Mouse (Mus musculus) spleen, postnatal 10 days (tissue): Measurements from ENCODE around the gene Sgsm3.
A peak's percentile ranks its signal among the peaks of the same experiment; 100 is the strongest.

Experiments
- DNase-seq, 2 experiments: peaks; one replicate each; pipeline ENCODE4 v3.0.0; 2021 to 2022; ENCODE audit warnings: low spot score in 2 of 2

Sgsm3 gene

DNA sequence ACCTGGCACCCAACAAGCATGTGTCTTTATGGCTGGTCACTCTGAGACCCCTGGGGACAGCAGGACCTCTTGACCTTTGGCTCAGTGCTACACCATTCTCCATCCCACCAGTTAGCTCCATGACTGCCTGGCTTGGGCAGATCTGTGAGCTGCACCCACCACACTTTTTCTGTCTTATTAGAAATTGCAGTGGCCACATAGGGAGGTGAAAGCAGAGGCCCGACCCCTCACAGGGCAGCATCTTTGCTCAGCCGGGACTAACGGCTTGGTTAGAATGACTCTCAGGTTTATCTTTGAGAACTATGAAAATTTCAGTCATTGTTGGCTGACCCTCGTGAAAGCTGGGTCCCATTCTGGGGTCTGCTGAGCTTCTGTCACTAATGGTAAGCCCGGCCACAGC lies 49.3 kb downstream of the Sgsm3 start:
- no peak for DNase-seq

DNA sequence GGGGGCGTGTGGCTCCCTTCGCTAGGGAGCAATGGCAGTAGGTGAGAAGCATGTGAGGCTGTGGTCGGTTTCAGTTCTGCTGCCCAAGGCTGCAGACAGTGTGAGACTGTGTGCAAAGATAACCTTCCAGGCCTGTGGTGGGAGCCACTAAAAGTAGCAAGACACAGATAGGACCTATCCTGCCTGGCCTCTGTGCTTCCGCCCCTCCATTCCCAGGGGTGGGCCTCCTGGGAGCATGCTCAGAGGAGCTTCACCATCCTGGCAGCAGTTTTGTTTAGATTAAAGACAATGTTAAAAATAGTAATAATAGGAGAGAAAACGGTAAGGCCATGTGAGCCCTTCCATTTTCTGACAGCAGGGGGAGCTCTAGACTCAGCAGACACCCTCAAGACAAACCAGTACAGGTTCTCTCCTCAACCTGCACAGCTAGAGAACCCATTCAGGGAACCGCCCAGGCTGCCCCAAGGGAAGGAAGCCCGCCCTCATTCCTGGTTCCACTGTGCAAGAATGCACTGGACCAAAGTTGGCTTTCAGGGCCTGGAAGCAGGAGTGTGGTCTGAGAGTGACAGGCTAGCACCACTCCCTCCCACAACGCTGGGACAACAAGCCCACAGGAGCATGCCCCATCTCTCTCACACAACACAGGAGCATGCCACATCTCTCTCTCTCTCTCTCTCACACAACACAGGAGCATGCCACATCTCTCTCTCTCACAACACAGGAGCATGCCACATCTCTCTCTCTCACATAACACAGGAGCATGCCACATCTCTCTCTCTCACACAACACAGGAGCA lies 50.0 kb downstream of the Sgsm3 start:
- peak; percentile 79 to 88 for DNase-seq

DNA sequence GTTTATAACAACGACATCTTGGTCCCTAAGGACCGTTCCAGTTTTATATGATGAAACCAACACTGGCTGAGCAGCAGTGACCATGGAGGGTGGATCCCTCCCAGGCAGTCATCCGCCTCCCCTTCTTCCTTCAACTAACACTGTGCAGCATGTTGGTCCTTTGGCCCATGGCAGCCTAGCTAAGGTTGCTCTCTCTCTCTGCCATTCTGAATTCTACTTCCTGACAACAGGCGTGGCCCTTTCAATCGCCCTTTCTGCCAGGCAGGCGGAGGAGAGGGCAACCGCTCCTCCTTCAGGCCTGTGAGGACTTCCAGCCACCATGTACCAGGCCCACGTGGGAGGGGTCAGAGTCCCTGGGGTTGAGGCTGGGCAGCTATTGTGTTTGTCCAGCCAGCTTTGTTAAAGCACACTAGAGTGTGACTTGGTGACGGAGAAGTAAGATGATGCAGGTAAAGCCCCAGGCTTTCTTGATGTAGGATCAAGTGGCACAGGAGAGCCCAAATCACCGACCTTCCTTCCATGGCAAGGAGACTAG lies 53.4 kb downstream of the Sgsm3 start:
- DNase-seq: no peak

DNA sequence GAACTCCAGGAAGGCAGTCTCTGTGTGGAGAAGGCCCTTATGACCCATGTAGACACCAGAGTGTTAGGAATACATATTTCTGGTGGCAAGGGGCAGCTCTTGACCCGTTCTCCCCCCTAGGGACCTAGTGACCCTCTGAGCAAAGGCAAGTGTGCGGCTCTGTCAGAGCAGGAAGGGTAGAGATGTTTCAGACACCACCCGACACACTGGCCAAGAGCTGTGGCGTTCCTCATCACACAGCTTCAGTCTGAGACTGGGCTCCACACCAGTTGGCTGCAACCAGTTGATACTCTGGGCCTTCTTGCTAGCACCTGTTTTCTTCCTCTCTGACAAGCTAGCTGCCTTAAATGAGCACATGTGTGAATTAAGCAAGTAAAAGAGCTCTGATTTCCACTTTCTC lies 54.0 kb downstream of the Sgsm3 start:
- no peak for DNase-seq

DNA sequence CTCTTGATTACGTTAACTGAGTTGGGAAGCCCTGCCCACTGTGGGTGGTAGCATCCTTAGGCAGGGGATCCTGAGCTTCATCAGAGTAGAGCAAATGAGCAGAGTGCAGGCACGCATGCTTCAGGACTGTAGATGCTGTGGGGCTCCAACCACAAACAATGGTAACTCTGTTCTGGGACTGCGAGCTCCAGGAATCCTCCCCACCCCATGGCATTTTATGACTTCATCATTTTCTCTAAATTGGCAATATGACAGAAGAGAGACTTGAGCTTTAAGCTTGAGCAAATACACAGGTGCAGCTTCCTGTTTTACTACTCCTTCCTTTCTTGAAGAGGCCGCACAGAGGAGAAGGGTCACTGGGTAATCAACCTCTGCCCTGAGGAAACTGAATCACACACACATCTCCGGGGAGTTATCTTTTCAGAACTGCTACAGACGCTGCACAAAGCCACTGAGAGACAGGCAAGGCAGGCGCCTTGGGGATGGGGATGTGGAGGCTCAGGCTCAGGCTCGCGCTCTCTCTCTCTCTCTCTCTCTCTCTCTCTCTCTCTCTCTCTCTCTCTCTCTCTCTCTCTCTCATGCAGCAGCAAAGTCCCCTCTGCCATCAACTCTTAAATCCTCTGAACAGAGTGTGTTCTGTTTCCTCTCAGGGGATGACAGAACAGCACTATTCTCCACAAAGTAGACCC lies 55.5 kb downstream of the Sgsm3 start:
- DNase-seq: no peak

DNA sequence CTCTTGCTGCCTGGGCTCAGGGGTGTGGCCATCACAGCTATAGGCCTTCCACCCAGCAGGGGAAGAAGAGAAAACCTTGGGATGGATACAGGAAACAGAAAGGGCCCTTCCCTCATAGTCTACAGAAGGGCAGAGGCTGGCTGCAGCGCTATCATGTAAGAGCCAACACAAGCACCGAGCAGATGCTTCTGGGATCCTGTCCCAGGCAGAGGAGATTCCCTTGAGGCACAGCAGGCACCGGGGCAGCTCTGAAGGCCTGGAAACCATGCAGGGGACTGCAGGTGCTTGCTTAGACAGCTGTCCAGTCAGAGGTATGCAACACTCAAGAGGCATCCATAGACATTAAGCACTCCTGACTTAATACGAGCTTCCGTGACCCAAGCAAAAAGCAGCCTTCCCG lies 56.6 kb downstream of the Sgsm3 start:
- DNase-seq: no peak

DNA sequence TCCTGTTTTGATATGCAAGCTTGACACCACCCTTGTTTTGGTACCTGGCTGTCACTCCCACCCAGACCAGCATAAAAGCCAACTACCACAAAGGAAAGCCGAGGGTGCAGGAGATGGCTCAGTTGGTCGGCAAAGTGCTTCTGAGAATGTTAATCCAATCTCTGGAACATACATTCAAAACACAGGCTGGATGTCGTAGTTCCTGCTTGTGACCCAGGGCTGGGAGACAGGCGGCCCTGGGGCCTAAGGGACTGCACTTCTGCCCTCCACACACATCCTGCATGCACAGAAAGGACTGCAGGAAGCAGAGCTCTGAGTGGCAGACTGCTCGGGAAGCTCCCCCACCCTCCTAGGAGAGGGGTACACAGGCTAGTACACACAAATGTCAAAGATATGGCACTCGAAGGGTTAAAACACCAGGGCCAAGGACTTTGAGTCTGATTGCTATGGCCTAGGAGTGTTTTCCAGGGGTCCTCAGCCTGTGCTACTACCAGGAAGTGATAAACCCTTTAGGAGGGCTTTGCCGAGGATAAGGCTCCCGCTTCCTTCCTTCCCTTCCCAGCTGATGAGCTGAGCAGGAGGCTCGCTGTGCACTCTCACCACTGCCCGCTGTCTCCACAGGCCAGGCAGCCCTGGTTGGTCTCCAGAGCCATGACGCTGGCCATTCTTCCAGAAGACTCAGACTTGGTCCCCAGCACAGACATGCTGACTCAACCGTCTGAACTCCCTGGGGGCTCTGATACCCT lies 58.0 kb downstream of the Sgsm3 start:
- no peak for DNase-seq

DNA sequence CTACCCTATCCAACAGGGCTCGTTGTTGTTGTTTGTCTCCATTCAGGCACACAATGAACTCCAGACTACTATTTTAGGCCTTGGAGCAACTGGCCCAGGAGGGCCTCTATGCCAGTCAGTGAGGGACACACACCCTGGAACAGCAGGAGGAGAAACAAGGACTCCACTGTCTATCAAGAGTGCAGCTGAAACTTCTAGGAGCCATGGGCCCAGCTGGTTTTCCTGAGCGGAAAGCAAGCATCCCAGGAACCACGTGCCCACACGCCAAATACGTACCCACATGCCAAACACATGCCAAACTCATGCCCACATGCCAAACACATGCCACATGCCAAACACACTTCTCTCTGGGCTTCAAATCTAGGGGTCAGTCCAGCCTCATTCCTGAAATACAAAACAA lies 60.9 kb downstream of the Sgsm3 start:
- DNase-seq: no peak

DNA sequence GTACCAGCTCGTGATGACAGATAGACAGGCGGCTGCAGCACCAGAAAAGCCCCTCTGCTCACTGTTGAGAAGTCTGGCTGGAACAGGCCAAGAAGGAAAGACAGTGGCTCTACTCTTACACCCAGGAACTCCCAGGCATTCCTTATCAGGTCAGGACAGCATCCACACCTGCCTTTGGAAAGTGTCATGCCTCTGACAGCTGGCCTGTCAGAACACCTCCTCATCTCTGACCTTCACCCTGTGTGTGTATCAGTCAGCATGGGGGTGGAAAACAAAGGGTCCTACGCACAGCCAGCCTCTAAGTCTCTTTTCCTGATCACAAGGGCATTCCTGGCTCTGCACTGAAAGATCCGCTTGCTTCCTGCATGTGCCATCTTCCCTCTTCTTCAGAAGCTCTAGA lies 64.2 kb downstream of the Sgsm3 start:
- no peak for DNase-seq

DNA sequence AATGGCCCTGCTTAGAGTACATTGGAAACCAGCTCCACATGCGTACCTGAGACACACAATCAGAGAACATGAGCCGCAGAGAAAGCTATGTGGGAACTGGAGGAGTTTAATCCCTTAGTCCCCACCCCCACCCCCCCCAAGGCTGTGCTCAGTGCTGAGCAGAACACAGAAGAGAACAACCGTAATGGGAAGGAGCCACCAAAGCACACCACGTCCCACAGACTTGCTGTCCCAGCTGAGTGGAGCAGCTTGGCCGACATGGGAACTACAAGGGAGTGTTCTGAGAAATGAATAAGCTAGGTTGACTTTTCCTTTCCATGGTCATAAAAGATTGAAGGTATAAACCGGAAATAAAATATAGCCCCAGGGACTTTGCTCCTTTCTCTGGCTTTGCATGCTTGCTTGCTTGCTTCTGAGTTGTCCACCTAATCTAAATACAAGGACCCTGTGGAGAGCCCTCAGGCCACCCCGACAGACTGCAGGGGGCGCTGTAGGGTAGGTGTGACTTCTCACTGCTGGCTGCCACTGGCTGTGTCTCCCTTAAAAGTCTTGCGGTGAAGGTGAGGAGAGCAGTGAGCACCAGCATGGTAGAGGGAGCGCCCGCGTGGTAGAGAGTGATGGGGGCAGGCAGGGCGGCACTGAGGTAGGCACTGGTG lies 64.8 kb downstream of the Sgsm3 start:
- peak in 1 of 2 experiments; percentile 74 for DNase-seq

DNA sequence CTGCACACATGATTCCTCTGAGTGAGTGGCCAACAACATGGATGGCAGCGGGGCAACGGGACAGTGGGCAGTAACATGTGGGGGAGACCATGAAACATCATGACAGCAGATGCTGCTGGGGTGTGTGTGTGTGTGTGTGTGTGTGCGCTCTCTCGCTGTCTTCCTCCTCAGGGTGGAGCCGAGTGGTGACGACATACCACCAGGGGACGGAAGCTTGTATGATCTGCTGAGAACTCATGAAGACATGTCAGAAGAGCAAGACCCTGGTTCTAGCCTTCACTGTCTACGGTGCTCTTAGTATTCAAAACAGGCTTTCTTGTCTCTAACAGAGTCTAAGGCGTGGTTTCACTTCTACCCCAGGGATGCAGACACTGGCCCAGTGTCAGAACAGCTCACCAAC lies 66.9 kb downstream of the Sgsm3 start:
- peak in 1 of 2 experiments; percentile 71 for DNase-seq

DNA sequence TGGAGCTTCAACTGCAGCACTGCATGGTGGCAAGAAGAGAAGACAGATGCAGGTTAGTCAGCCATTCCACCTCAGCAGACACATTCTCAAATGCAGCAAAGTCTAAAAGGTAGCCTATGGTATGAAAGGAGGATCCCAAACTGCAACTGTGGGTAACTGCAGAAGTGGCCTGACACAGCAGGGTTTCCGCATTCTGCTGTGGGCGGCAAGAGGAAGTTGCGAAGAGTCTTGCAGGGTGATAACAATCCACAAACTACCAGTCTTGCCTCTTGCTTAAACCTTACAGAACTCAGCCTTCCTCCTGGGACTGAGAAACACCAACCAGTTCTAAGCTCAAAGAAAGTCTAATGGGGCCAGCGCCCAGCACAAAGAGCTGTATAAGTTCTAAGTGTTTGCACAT lies 67.8 kb downstream of the Sgsm3 start:
- DNase-seq: peak in 1 of 2 experiments; percentile 62

DNA sequence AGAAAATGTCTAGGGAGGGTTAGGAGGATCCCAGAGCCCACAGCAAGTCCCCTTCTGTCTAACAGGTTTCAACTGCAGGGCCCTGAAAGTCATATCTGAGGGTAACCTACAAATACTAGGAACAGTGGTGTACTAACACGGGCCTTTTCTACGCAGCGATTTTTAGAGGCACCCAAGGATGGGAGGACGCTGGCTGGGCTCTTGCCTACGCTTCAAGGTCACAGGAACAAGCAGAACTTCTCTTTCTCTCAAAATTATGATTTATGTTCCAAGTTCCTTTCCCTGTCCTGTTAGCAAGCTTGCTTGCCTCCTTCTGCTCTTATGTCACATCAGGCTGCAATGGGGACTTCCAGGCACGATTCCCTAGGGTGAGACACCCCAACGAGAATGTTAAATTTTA lies 68.5 kb downstream of the Sgsm3 start:
- no peak for DNase-seq

DNA sequence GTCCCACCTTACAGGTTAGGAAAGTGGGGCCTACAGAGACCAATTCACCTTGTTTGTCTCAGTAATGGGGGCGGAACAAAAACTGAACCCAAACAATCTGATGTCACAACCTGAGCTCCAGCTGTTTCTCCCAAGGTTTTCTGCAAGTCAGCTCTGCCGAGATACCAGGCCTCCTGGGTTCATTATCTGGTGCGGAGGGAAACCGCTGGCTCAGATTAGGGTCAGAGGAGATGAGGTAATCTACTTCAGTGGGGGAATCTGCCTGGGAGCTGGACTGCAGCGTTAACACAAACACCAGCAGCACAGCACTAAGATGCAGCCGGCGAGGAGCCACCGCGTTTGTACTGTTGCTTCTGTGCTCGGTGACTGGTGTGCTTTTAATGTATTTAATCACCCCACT lies 69.9 kb downstream of the Sgsm3 start:
- DNase-seq: no peak

DNA sequence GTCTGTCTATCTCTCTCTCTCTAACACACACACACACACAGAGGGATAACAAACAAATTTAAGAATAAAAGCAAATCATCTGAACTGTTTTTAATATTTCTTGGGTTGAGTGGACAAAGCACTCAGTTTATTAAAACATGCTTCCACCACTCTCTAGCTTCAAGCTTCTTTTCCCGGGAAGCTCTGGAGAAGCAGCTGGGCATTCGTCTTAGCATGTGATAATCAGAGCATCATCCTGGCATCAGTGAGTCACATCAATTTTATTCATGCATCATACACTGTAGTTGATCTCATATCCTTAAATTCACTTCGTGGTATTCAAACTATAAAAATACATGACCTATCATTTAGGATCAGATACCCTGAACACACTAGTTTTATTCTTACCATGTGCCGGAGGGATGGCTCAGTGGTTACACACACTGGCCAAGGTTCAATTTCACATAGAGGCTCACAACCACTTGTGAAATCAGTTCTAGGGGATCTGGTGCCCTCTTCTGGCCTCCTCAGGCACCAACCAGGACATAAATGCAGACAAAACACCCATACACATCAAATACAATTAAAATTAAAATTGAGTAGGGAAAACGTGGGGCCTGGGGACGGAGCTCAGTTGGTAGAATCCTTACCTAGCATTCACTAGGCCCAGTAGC lies 72.0 kb downstream of the Sgsm3 start:
- peak in 1 of 2 experiments; percentile 66 for DNase-seq

DNA sequence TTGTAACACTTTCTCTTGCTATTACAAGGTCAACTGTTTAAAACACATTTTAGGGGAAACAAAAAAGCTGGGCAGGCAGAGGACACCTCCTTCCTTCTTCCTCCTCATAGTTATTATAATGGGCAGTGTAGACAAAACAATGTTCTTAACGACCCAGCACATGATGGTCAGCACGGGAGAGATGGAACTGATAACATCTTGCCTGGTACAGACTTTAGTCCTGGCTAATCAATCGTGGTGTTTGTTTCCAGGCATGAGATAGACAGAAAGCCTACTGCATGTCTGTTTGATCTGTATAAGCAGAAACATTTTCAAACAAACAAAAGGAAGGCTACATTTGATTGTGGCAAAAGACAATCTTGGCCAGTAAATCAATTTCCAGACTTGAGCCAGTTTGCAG lies 72.9 kb downstream of the Sgsm3 start:
- DNase-seq: no peak

DNA sequence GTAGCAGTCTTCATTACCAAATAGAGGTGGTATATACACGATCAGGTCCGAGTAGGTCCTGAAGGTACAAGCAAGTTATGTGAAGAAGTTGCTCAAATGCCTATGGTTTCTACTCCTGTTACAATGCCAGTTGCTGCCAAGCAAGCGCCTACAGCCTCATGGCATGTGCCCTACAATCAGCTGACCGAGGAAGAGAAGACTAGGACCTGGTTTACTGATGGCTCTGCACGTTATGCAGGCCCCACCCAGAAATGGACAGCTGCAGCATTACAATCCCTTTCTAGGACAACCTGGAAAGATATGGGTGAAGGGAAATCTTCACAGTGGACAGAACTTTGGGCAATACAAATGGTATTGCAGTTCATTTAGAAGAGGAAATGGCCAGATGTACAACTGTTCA lies 74.9 kb downstream of the Sgsm3 start:
- no peak for DNase-seq

DNA sequence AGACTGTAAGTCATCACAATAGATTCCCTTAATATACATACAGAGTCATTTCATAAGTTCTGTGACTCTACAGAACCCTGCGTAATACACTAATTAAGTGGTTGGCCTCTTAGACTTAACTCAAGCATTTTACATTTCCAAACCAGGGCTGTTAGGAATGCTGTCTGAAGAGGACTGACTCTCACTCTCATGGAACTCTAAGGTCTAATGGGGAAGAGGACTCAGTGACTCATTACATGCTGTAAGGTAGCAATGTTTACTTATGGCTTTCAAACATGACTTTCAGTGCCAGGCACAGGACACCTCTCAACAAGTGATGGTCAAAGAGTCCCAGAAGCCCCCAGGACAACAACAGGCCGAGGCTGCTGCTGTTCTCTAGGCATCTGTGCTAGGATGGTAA lies 77.9 kb downstream of the Sgsm3 start:
- DNase-seq: no peak

DNA sequence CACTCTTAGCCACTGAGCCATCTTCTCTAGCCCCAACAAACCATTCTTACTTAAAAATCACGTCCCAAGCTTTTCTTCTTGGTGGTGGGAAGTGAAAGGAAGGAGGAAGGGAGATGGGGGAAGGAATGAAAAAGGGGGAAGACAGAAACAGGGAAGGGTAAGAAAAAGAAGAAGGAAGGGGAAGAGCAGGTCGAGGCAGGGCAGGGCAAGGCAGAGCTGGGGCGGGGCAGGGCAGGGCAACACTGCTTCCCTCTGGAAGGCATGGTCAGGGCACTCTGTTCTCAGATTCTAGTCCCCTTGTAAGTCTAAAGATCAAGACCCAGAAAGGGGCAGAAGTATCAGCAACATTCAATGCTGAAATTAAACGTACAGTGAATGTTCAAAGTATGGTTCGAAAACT lies 80.2 kb downstream of the Sgsm3 start:
- DNase-seq: no peak

DNA sequence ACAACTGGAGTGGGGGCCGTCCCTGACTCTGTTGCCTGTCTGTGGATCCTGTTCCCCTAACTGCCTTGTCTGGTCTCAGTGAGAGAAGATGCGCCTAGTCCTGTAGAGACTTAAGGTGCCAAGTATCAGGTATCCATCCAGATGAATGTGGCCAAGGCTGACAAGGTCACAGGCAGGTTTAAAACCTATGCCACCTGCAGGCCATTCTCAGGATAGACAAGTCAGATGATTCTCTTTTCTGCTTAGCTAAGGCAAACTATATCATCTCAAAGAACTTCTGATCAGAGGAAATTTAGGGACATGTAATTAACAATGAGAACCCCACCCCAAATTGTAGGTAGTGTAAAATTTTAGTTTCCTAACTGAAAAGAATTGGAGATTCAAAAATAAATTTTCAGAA lies 83.4 kb downstream of the Sgsm3 start:
- DNase-seq: no peak
